Mouse (Mus musculus) liver, embryonic 14.5 days (tissue): Measurements from ENCODE around the gene Prkci. TPM values are rescaled to one million over a fixed set of nuclear protein-coding genes. Genes with fewer than 3 reads are reported as not detected.
A peak's percentile ranks its signal among the peaks of the same experiment; 100 is the strongest.

ENCODE experiments used
- ATAC-seq: fragments of 200-750 bp; cut with Nextera tagmentation; 2 replicates; pipeline ENCODE4 v1.8.0; 2017; ENCODE audit warnings: moderate number of reproducible peaks, mild to moderate bottlenecking, moderate library complexity; ENCODE audit not compliant: insufficient read depth
- DNase-seq, 3 experiments: peaks; one replicate each; pipeline ENCODE4 v3.0.0-alpha.2; 2012 to 2013; ENCODE audit warnings: low read depth in 3 of 3, low spot score in 3 of 3
- H3K27ac ChIP-seq: fragments of 300-500 bp; sonication (generic); 2 replicates; pipeline ENCODE4 v1.5.1; 2014; ENCODE audit warnings: moderate library complexity, mild to moderate bottlenecking, control low read depth, inconsistent platforms
- H3K27me3 ChIP-seq: fragments of 300-500 bp; sonication (generic); 2 replicates; pipeline ENCODE4 v1.6.1; 2014; ENCODE audit warnings: mild to moderate bottlenecking, low read length, moderate library complexity; ENCODE audit not compliant: control insufficient read depth, insufficient read depth
- H3K36me3 ChIP-seq: fragments of 300-500 bp; sonication (generic); replicated peaks from 2 replicates; pipeline ENCODE4 v1.6.1; 2014; ENCODE audit warnings: low read depth; ENCODE audit not compliant: control insufficient read depth, insufficient read depth
- H3K4me1 ChIP-seq, 2 experiments: fragments of 200-500 bp in 1 of 2; fragments of 300-500 bp in 1 of 2; sonication (generic) in 1 of 2; replicated peaks; 2 replicates each; pipeline ENCODE4 v1.6.1; 2012 to 2014; ENCODE audit warnings: antibody characterized with exemption in 1 of 2, inconsistent platforms in 1 of 2, low read length in 1 of 2; ENCODE audit not compliant: control insufficient read depth in 2 of 2, insufficient read depth in 2 of 2
- H3K4me2 ChIP-seq: fragments of 300-500 bp; sonication (generic); 2 replicates; pipeline ENCODE4 v1.6.1; 2014; ENCODE audit warnings: low read depth, mild to moderate bottlenecking, control low read depth, moderate library complexity
- H3K4me3 ChIP-seq, 2 experiments: fragments of 200-500 bp in 1 of 2; fragments of 300-500 bp in 1 of 2; sonication (generic) in 1 of 2; 2 replicates each; pipeline ENCODE4 v1.5.1; 2012 to 2014; ENCODE audit warnings: low read depth in 2 of 2, low read length in 2 of 2, mild to moderate bottlenecking in 2 of 2, control low read depth in 1 of 2, inconsistent platforms in 1 of 2, moderate library complexity in 1 of 2; ENCODE audit not compliant: insufficient read depth in 1 of 2
- H3K9ac ChIP-seq: fragments of 300-500 bp; sonication (generic); replicated peaks from 2 replicates; pipeline ENCODE4 v1.6.1; 2014; ENCODE audit warnings: mild to moderate bottlenecking, control low read depth, moderate library complexity
- H3K9me3 ChIP-seq: fragments of 300-500 bp; sonication (generic); 2 replicates; pipeline ENCODE4 v1.6.1; 2016; ENCODE audit warnings: low read length, mixed read lengths; ENCODE audit not compliant: control insufficient read depth
- CTCF ChIP-seq: IDR thresholded peaks from 2 replicates; pipeline ENCODE4 v1.5.1; 2016; ENCODE audit warnings: antibody characterized with exemption, low read depth, control low read depth
- EP300 ChIP-seq: IDR thresholded peaks from 2 replicates; pipeline ENCODE4 v1.6.1; 2016; ENCODE audit warnings: antibody characterized with exemption, low read depth
- WGBS: fragments of 180-500 bp; shearing (Covaris S2); extraction: QIAGEN DNeasy Blood & Tissue Kit; methylation state at CpG from one replicate; pipeline ENCODE4 v1.1.7; 2014; ENCODE audit not compliant: insufficient replicate concordance; 5-methylcytosine and 5-hydroxymethylcytosine counted together
- polyA plus RNA-seq, 2 experiments: library from polyadenylated mRNA; depleted of rRNA in 1 of 2; stranded (reverse) in 1 of 2; unstranded in 1 of 2; fragments of >200 nt; fragmentation: Nextera tagmentation in 1 of 2; extraction: Ambion mirVana in 1 of 2; gene quantifications; 2 replicates each; pipeline versions ENCODE4 v1.2.1 to v1.2.3; 2012 to 2014

Prkci gene
- polyA plus RNA-seq, 2 experiments = 4.6 to 5.3 TPM

DNA sequence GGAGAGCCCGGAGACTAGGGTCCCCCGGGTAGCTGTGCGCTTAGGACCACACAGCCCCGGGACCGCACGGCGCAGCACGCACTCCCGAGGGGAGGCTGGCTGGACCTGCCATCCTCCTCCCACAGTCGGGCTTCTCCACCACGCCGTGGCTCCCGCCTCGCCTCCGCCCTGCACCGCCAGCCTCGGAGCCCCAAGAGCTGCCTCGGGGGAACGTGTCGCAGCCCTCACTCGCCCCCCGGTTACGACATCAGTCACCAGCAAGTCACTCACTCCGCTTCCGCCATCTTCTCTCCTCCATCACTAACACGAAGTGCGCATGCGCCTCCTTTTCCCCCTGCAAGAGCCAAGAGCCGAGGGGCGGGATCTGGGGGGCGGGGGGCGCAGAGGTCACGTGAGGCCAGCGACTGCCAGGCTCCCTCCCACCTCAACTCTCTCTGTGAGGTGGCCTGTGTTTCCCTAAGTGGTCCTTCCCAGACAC is 26.4 kb upstream of the Prkci start, which contains the start of gene Phc3:
TSS of gene Phc3 (minus strand) at position 312 of the 478 bp plus-strand sequence.
- peak within 1 kb of the TSS; percentile 93 for H3K9ac ChIP-seq
- under 1% methylated on average over 28 of the region's 34 CpGs for WGBS
- peak within 1 kb of the TSS; percentile 12 for H3K27ac ChIP-seq
- peaks cover 9% of the 10 kb centered on the region for H3K36me3 ChIP-seq
- peaks cover 6 to 7% of the 10 kb centered on the region in 2 experiments; a peak in 3 of 4 replicates for H3K4me1 ChIP-seq
- DNase-seq = peak; percentile 84 to 86 (median 85)
- H3K4me3 ChIP-seq = peak within 1 kb of the TSS; percentile 68 to 84
- TF ChIP-seq EP300 (no peak), CTCF (no peak)
- H3K27me3 ChIP-seq = no peaks in the 10 kb centered on the region
- H3K4me2 ChIP-seq = peak within 1 kb of the TSS; percentile 88
- no peaks in the 10 kb centered on the region for H3K9me3 ChIP-seq
- peak; percentile 80 for ATAC-seq

GRCm38 (mm10) chr3:30975102-30975754 is 20.3 kb upstream of the Prkci start:
- H3K9me3 ChIP-seq = no peaks in the 10 kb centered on the region
- no peak overlapping the region for H3K27ac ChIP-seq
- no peak overlapping the region for H3K4me3 ChIP-seq
- H3K9ac ChIP-seq = no peak overlapping the region
- H3K27me3 ChIP-seq = no peaks in the 10 kb centered on the region
- 34% methylated on average over 9 of the region's 9 CpGs for WGBS
- H3K4me2 ChIP-seq = no peak overlapping the region
- DNase-seq = peak in 2 of 3 experiments; percentile 47 to 58
- TF ChIP-seq CTCF (peak; percentile 82), EP300 (no peak)
- no peaks in the 10 kb centered on the region for H3K36me3 ChIP-seq
- 0 out of 2 replicates have a peak, but pooled peaks have one; percentile 33 for ATAC-seq
- H3K4me1 ChIP-seq = peaks cover 0 to 2% of the 10 kb centered on the region in 2 experiments; a peak in 1 of 4 replicates

GRCm38 (mm10) chr3:30976991-30977603 is 18.4 kb upstream of the Prkci start:
- no peak for ATAC-seq
- Histone ChIP-seq H3K4me1 (peaks cover 0 to 2% of the 10 kb centered on the region in 2 experiments; a peak in 1 of 4 replicates), H3K9ac (no peak overlapping the region), H3K4me3 (no peak overlapping the region), H3K27me3 (no peaks in the 10 kb centered on the region), H3K9me3 (no peaks in the 10 kb centered on the region), H3K36me3 (no peaks in the 10 kb centered on the region), H3K4me2 (no peak overlapping the region), H3K27ac (no peak overlapping the region)
- 28% methylated on average over 1 of the region's 1 CpGs for WGBS
- TF ChIP-seq CTCF = no peak
- TF ChIP-seq EP300 = no peak
- DNase-seq = no peak

DNA sequence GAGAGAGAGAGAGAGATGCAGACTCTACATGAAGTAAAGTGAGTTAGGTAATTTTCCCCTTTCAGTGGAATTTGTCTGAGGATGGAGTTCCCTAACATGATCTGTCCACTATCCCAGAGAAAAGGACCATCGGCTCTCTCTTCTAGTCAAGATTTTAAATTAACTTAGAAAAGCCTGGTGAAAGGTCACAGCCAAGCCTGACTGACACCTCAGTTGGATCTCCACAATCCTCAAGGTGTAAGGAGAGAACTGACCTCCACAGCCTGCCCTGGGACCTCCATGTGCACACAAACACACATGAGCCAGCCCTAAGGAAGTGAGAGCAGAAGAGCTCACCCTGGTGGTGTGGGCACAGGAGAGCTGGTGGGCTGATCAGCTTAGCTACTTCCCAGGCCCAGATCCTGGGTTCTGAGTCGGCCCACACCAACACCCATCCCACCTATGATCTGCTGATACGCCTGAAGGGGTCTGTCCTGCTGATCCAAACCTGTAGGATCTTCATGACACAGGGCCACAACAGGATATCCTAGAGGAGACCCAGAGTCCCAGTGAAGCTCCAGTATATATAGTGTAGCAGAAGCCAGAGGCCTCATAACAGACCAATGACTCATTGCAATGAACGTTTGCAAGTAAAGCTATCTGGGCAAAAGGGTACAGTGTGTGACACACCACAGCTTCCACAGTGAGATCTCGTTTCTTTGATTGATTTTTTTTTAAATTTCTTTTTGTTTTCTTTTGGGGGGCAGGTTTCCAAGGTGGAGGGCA is 13.7 kb upstream of the Prkci start:
- ATAC-seq (no peak), DNase-seq (no peak)
- Histone ChIP-seq H3K9ac (no peak overlapping the region), H3K27ac (no peak overlapping the region), H3K36me3 (no peaks in the 10 kb centered on the region), H3K27me3 (no peaks in the 10 kb centered on the region), H3K4me2 (no peak overlapping the region), H3K4me1 (peaks cover 0 to 2% of the 10 kb centered on the region in 2 experiments; a peak in 1 of 4 replicates), H3K4me3 (no peak overlapping the region), H3K9me3 (no peaks in the 10 kb centered on the region)
- TF ChIP-seq EP300 (no peak), CTCF (no peak)
- WGBS = 41% methylated on average over 5 of the region's 5 CpGs
